Mouse (Mus musculus): ENCODE data around the gene Ngly1. TPM values are rescaled to one million over a fixed set of nuclear protein-coding genes. Genes with fewer than 3 reads are reported as not detected.
A peak's percentile ranks its signal among the peaks of the same experiment; 100 is the strongest.

Ngly1 gene
- polyA plus RNA-seq, 1 experiment from 2014 or later = 30.1 TPM

DNA sequence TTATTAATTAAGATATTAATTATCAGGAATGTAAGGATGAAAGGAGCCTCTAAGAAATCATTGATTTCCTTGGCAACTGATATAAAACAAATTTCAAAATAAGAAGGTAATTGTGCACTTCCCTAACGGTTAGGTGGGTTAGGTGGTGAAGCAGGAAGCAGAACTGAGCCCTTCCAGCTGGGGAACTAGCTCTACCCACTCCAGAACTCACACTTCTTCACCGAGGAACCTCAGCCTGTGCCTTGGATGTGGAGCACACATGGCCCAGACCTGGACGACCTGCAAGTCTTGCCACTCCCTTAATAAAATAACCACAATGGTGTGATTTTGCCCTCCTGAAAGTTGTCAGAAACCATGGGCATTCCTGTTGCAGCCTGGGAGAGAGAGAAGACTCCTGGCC is 80.7 kb downstream of the Ngly1 start:
- Histone ChIP-seq H3K9me3 (ENCODE audit: control insufficient read depth, low read length) (no peaks in the 10 kb centered on the region), H3K4me1 (ENCODE audit: control insufficient read depth, insufficient read depth, low read depth, low read length) (no peaks in the 10 kb centered on the region), H3K9ac (ENCODE audit: low read depth, low read length) (no peak overlapping the region), H3K27ac (ENCODE audit: low read depth, low read length) (no peak overlapping the region), H3K27me3 (replicated peaks; ENCODE audit: control insufficient read depth, insufficient read depth, low read length) (no peaks in the 10 kb centered on the region), H3K36me3 (ENCODE audit: control insufficient read depth, insufficient read depth, low read length) (no peaks in the 10 kb centered on the region), H3K4me2 (ENCODE audit: low read length) (no peak overlapping the region), H3K4me3 (ENCODE audit: low read length) (no peak overlapping the region)
- ATAC-seq = no peak
- WGBS = 91% methylated on average over 3 of the region's 3 CpGs

DNA sequence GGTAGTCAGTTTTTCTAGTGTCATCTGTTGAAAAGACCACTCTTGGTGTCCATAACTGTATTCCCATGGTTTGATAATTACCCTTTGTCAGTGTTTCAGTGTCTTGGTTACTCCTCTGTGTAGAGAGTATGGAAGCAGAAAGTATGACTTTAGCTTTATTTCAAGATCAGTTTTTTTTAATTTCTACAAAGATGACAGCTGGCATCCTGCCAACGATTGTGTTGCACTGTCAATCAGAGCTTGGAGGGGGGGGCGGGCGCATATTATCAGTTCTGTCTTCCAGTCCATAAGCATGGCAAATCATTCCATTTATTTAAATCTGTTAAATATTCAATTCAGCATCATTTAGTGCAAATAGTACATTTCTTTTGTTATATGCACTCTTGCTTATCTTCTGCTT is 85.2 kb downstream of the Ngly1 start:
- Histone ChIP-seq H3K27ac (ENCODE audit: low read depth, low read length) (no peak overlapping the region), H3K9ac (ENCODE audit: low read depth, low read length) (no peak overlapping the region), H3K4me2 (ENCODE audit: low read length) (no peak overlapping the region), H3K4me3 (ENCODE audit: low read length) (no peak overlapping the region), H3K9me3 (ENCODE audit: control insufficient read depth, low read length) (no peaks in the 10 kb centered on the region), H3K36me3 (ENCODE audit: control insufficient read depth, insufficient read depth, low read length) (no peaks in the 10 kb centered on the region), H3K27me3 (replicated peaks; ENCODE audit: control insufficient read depth, insufficient read depth, low read length) (no peaks in the 10 kb centered on the region), H3K4me1 (ENCODE audit: control insufficient read depth, insufficient read depth, low read depth, low read length) (no peaks in the 10 kb centered on the region)
- ATAC-seq = no peak
- WGBS = 79% methylated on average over 3 of the region's 3 CpGs

DNA sequence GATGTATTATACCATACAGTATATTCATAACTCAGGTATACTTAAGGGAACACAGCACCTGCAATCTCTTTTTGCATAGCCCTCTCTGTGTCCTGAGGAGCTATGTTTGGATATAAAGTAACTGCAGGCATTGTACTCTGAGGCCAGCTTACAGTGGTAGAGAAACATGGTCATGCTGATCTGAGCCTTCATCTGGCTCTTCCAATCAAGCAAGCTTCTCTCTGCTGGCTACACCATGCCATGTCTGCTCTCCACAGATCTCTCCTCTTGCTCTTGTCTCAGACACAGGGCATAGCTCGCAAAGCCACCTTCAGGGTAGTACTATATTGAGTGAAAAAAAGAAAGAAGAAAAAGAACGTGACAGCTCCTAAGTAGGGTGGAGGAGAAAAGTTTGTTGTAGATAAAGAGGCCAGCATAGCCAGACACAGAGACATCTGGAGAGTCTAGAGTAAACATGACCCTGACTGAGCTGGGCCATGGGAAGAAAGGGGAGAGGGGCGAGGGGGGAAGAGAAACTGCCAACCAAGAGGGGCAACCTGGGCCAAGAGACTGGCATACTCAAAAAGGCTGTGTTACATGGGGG is 86.8 kb downstream of the Ngly1 start:
- no peaks in the 10 kb centered on the region for H3K9me3 ChIP-seq (ENCODE audit: control insufficient read depth, low read length)
- no peaks in the 10 kb centered on the region for H3K27me3 ChIP-seq (replicated peaks; ENCODE audit: control insufficient read depth, insufficient read depth, low read length)
- H3K27ac ChIP-seq (ENCODE audit: low read depth, low read length) = no peak overlapping the region
- no peaks in the 10 kb centered on the region for H3K4me1 ChIP-seq (ENCODE audit: control insufficient read depth, insufficient read depth, low read depth, low read length)
- H3K4me3 ChIP-seq (ENCODE audit: low read length) = no peak overlapping the region
- no peak overlapping the region for H3K9ac ChIP-seq (ENCODE audit: low read depth, low read length)
- H3K36me3 ChIP-seq (ENCODE audit: control insufficient read depth, insufficient read depth, low read length) = no peaks in the 10 kb centered on the region
- H3K4me2 ChIP-seq (ENCODE audit: low read length) = no peak overlapping the region
- no peak for ATAC-seq
- WGBS = 71% methylated on average over 3 of the region's 3 CpGs

DNA sequence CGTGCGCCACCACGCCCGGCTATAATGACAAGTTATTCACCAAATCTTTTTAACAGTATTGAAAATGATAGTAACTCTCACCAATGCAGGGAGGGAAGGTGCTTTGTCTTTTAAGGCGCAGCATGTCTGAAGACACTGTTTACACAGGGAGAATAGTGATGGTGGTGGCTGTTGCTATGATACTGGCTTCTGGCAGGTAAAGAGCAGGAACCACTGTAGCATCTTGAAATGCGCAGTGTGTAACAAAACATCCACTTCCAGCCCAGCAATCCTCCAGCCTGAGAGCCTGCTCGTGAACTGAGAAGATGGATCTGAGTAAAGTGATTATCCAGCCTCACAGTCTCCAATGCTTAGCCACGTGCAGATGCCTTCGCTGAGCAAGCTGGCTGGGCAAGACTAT is 98.4 kb downstream of the Ngly1 start:
- Histone ChIP-seq H3K4me2 (ENCODE audit: low read length) (no peak overlapping the region), H3K27me3 (replicated peaks; ENCODE audit: control insufficient read depth, insufficient read depth, low read length) (no peaks in the 10 kb centered on the region), H3K9me3 (ENCODE audit: control insufficient read depth, low read length) (no peaks in the 10 kb centered on the region), H3K4me3 (ENCODE audit: low read length) (no peak overlapping the region), H3K27ac (ENCODE audit: low read depth, low read length) (no peak overlapping the region), H3K4me1 (ENCODE audit: control insufficient read depth, insufficient read depth, low read depth, low read length) (no peaks in the 10 kb centered on the region), H3K36me3 (ENCODE audit: control insufficient read depth, insufficient read depth, low read length) (no peaks in the 10 kb centered on the region), H3K9ac (ENCODE audit: low read depth, low read length) (no peak overlapping the region)
- WGBS = 78% methylated on average over 9 of the region's 9 CpGs
- 0 out of 2 replicates have a peak, but pooled peaks have one; percentile 56 for ATAC-seq

DNA sequence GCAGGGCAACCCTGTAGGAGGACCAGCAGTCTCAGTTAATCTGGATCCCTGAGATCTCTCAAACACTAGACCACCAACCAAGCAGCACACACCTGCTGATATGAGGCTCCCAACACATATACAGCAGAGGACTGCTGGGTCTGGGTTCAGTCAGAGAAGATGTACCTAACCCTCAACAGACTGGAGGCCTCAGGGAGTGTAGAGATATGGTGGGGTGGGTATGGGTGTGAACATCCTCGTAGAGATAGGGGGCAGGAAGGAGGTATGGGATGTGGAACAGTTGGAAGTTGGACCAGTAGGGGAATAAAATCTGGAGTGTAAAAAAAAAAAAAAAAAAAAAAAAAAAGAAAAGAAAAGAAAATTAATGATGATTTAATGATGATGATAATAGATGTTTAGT is 110.6 kb downstream of the Ngly1 start:
- H3K27me3 ChIP-seq (replicated peaks; ENCODE audit: control insufficient read depth, insufficient read depth, low read length) = no peaks in the 10 kb centered on the region
- H3K36me3 ChIP-seq (ENCODE audit: control insufficient read depth, insufficient read depth, low read length) = no peaks in the 10 kb centered on the region
- no peak overlapping the region for H3K4me3 ChIP-seq (ENCODE audit: low read length)
- no peak overlapping the region for H3K9ac ChIP-seq (ENCODE audit: low read depth, low read length)
- 78% methylated on average over 1 of the region's 1 CpGs for WGBS
- H3K4me1 ChIP-seq (ENCODE audit: control insufficient read depth, insufficient read depth, low read depth, low read length) = peaks cover 7% of the 10 kb centered on the region
- H3K9me3 ChIP-seq (ENCODE audit: control insufficient read depth, low read length) = no peaks in the 10 kb centered on the region
- H3K4me2 ChIP-seq (ENCODE audit: low read length) = no peak overlapping the region
- no peak overlapping the region for H3K27ac ChIP-seq (ENCODE audit: low read depth, low read length)
- no peak for ATAC-seq

Other genes with a start within 250 kb of the Ngly1 start
- gene Oxsm, start 528 bp downstream of the Ngly1 start, polyA plus RNA-seq (2015; fragmentation: Nextera tagmentation; extraction: Ambion mirVana) = 1.8 and 2.9 TPM in 2 replicates
- gene Top2b, start 115.9 kb downstream of the Ngly1 start, polyA plus RNA-seq (2015; fragmentation: Nextera tagmentation; extraction: Ambion mirVana) = 52.9 and 68.5 TPM in 2 replicates

Data from hindbrain, embryonic 16.5 days (tissue).